Mouse (Mus musculus): ENCODE data around the gene Gm13757.
"Not testable (repeated sequence)": the region's sequence is repeated elsewhere in the genome, so short reads cannot be mapped to it uniquely, and the experiment has no call there.

Gene Gm13757

DNA sequence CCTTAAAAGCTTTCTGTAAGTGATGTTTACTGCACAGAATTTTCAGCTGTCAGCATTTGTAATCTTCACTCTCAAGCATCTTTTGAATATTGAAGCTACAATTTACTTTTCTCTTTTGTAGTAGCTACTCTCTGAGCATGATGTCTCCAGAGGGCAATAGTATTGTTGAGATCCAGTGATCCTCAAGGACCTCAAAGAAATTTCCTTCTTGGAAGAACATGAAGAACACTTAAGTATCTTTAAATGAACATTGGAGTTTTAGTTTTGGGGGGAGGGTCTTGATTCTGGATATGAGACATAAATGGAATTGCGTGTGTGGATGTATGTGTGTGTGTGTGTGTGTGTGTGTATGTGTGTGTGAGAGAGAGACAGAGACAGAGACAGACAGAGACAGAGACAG, at the start of gene Gm13757:
Gene Gm13757 (minus strand): TSS at position 101 of the 400 bp plus-strand sequence.
- DNase-seq (ENCODE audit: low spot score in 2 of 2): no peak

- DNase-seq (ENCODE audit: low spot score in 2 of 2): no peak
Observed at GRCm38 (mm10) chr2:88493020-88493419, 44.1 kb upstream of the Gm13757 start, which contains the start of gene Olfr1185-ps1. TSS of gene Olfr1185-ps1 (plus strand) at chr2:88493320.

DNA sequence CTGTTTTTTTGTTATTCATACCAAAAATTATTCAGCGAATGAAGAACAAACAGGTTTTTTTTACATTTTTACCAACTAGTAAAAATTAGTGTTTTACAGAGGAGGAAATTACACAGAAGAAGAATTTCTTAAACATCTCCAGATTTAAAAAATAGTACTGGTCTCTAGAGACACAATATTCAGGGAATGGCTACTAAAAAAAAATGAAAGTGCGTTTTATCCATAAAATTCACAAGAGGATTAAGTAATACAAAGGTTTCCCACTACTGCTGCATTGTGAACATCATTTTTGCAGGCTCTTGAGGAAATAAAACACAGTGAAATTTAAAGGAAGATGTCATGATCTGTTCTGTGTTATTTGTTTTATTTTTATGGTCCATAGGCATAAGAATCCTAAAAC, 34.4 kb upstream of the Gm13757 start, which contains the start of gene Olfr1184:
Gene Olfr1184 (plus strand): TSS at position 301 of the 400 bp plus-strand sequence.
- DNase-seq (ENCODE audit: low spot score in 2 of 2): no peak

- DNase-seq (ENCODE audit: low spot score in 2 of 2): not testable (repeated sequence)
Observed at GRCm38 (mm10) chr2:88454567-88454966, 5.6 kb upstream of the Gm13757 start, which contains the start of gene Olfr1183. TSS of gene Olfr1183 (plus strand) at chr2:88454867.

GRCm38 (mm10) chr2:88426071-88426470, 22.9 kb downstream of the Gm13757 start, which contains the start of gene Olfr1181:
TSS of gene Olfr1181 (minus strand) at chr2:88426171.
- DNase-seq (ENCODE audit: low spot score in 2 of 2): no peak

DNA sequence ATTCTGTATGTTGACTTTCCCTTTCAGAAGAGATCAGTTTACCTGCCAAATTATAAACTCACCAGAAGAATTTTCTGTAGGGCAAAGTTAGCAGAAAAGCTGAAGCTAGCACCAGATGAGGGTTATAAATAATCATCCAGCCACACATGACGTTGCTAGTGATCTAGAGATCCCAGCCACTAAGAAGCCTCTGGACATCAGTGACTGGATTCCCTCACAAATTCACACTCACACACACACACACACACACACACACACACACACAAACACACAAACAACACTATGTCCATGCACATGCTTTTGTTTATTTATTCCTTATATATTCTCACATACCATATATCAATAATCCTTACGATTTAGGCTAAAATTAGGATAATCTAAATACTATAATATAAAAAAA, 29.9 kb downstream of the Gm13757 start, which contains the start of gene Olfr1180:
Gene Olfr1180 (minus strand): TSS at position 101 of the 400 bp plus-strand sequence.
- DNase-seq (ENCODE audit: low spot score in 2 of 2): no peak

DNA sequence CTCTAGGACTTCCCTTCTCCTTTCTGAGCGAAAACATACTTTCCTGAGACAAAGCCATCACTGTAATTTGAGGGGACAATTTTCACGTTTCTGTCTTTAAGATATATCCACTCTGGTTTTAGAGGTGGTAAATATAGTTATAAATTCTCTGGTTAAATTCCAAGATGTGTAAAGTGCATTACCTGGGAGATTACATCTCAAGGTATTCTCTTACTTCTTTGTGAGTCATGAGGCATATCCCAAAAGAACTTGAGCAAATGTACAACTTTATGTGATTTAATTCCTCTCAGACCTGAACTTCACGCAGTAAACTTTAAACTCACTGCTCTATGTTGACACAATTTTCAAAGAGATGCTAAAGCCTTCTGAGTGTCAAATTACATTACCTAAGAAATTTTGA, 42.6 kb downstream of the Gm13757 start, which contains the start of gene Olfr1179:
Gene Olfr1179 (minus strand): TSS at position 101 of the 400 bp plus-strand sequence.
- DNase-seq (ENCODE audit: low spot score in 2 of 2): no peak
